Mouse (Mus musculus): Measurements from ENCODE around the gene Gm11127. TPM values are rescaled to one million over a fixed set of nuclear protein-coding genes. Genes with fewer than 3 reads are reported as not detected.
"Not testable (repeated sequence)": the region's sequence is repeated elsewhere in the genome, so short reads cannot be mapped to it uniquely, and the experiment has no call there.

Gm11127 gene
- not detected in 2 replicates for polyA plus RNA-seq (2012; rRNA removed)

GRCm38 (mm10) chr17:36058362-36058761, at the start of gene Gm11127:
Gene Gm11127, minus strand, starts transcription at chr17:36058371.
- 56% methylated on average over 1 of the region's 1 CpGs for WGBS
- not testable (repeated sequence) for H3K4me3 ChIP-seq (replicated peaks; ENCODE audit: extremely low read depth, low read depth, low read length); H3K4me1 ChIP-seq (ENCODE audit: control insufficient read depth, insufficient read depth, low read length); DNase-seq

- not testable (repeated sequence) for DNase-seq; H3K4me1 ChIP-seq (ENCODE audit: control insufficient read depth, insufficient read depth, low read length); H3K4me3 ChIP-seq (replicated peaks; ENCODE audit: extremely low read depth, low read depth, low read length)
- 88% methylated on average over 12 of the region's 12 CpGs for WGBS
These were observed 43.9 kb upstream of the Gm11127 start for GRCm38 (mm10) chr17:36102091-36102490.

GRCm38 (mm10) chr17:36099603-36100002, 41.4 kb upstream of the Gm11127 start:
- not testable (repeated sequence) for H3K4me1 ChIP-seq (ENCODE audit: control insufficient read depth, insufficient read depth, low read length); H3K4me3 ChIP-seq (replicated peaks; ENCODE audit: extremely low read depth, low read depth, low read length); DNase-seq
- 65% methylated on average over 2 of the region's 2 CpGs for WGBS

GRCm38 (mm10) chr17:36093936-36094335, 35.8 kb upstream of the Gm11127 start:
- 28% methylated on average over 3 of the region's 3 CpGs for WGBS
- TF ChIP-seq CTCF (IDR thresholded peaks at IDR 0.05; ENCODE audit: insufficient read depth, low read length) (no peak), POLR2A (IDR thresholded peaks at IDR 0.05; ENCODE audit: borderline replicate concordance, extremely low read depth, low read depth, low read length) (no peak)
- no peak overlapping the region for H3K4me3 ChIP-seq (replicated peaks; ENCODE audit: extremely low read depth, low read depth, low read length)
- H3K4me1 ChIP-seq (ENCODE audit: control insufficient read depth, insufficient read depth, low read length): no peaks in the 10 kb centered on the region
- no peak for DNase-seq

GRCm38 (mm10) chr17:36092520-36092919, 34.3 kb upstream of the Gm11127 start:
- not testable (repeated sequence) for H3K4me3 ChIP-seq (replicated peaks; ENCODE audit: extremely low read depth, low read depth, low read length); H3K4me1 ChIP-seq (ENCODE audit: control insufficient read depth, insufficient read depth, low read length); DNase-seq

- H3K4me3 ChIP-seq (replicated peaks; ENCODE audit: extremely low read depth, low read depth, low read length); DNase-seq; H3K4me1 ChIP-seq (ENCODE audit: control insufficient read depth, insufficient read depth, low read length): not testable (repeated sequence)
- WGBS: no CpG with 5 or more reads among the region's 2 CpGs
These were observed 33.8 kb upstream of the Gm11127 start for GRCm38 (mm10) chr17:36091933-36092332.

GRCm38 (mm10) chr17:36085976-36086375, 27.8 kb upstream of the Gm11127 start:
- H3K4me1 ChIP-seq (ENCODE audit: control insufficient read depth, insufficient read depth, low read length); DNase-seq: not testable (repeated sequence)
- 57% methylated on average over 1 of the region's 1 CpGs for WGBS

GRCm38 (mm10) chr17:36083870-36084451, 25.8 kb upstream of the Gm11127 start:
- Histone ChIP-seq H3K4me1 (ENCODE audit: control insufficient read depth, insufficient read depth, low read length) (no peaks in the 10 kb centered on the region), H3K4me3 (replicated peaks; ENCODE audit: extremely low read depth, low read depth, low read length) (peak overlapping the region; percentile 77)
- DNase-seq: no peak
- WGBS: under 1% methylated on average over 42 of the region's 42 CpGs
- TF ChIP-seq CTCF (IDR thresholded peaks at IDR 0.05; ENCODE audit: insufficient read depth, low read length) (no peak), POLR2A (IDR thresholded peaks at IDR 0.05; ENCODE audit: borderline replicate concordance, extremely low read depth, low read depth, low read length) (no peak)

More at GRCm38 (mm10) chr17:36085976-36086375, 27.8 kb upstream of the Gm11127 start:
- not testable (repeated sequence) for H3K4me3 ChIP-seq (replicated peaks; ENCODE audit: extremely low read depth, low read depth, low read length)

- Histone ChIP-seq H3K4me1 (ENCODE audit: control insufficient read depth, insufficient read depth, low read length) (no peaks in the 10 kb centered on the region), H3K4me3 (replicated peaks; ENCODE audit: extremely low read depth, low read depth, low read length) (peak overlapping the region; percentile 77)
- under 1% methylated on average over 46 of the region's 46 CpGs for WGBS
- peak; percentile 40 for DNase-seq
- no peak for TF ChIP-seq CTCF (IDR thresholded peaks at IDR 0.05; ENCODE audit: insufficient read depth, low read length)
- TF ChIP-seq POLR2A (IDR thresholded peaks at IDR 0.05; ENCODE audit: borderline replicate concordance, extremely low read depth, low read depth, low read length): no peak
These were observed 25.2 kb upstream of the Gm11127 start for GRCm38 (mm10) chr17:36083266-36083869.

GRCm38 (mm10) chr17:36082519-36083232, 24.5 kb upstream of the Gm11127 start:
- not testable (repeated sequence) for H3K4me3 ChIP-seq (replicated peaks; ENCODE audit: extremely low read depth, low read depth, low read length); H3K4me1 ChIP-seq (ENCODE audit: control insufficient read depth, insufficient read depth, low read length); DNase-seq
- WGBS: 33% methylated on average over 6 of the region's 6 CpGs

- not testable (repeated sequence) for DNase-seq; H3K4me1 ChIP-seq (ENCODE audit: control insufficient read depth, insufficient read depth, low read length); H3K4me3 ChIP-seq (replicated peaks; ENCODE audit: extremely low read depth, low read depth, low read length)
These were observed 23.7 kb upstream of the Gm11127 start for GRCm38 (mm10) chr17:36081901-36082300.
